Mouse (Mus musculus): ENCODE measurements around the gene Mxd3. TPM values are rescaled to one million over a fixed set of nuclear protein-coding genes. Genes with fewer than 3 reads are reported as not detected.

Gene Mxd3
- polyA plus RNA-seq (2015; fragmentation: Nextera tagmentation; extraction: Ambion mirVana), result 28.8 and 33.6 TPM in 2 replicates

DNA sequence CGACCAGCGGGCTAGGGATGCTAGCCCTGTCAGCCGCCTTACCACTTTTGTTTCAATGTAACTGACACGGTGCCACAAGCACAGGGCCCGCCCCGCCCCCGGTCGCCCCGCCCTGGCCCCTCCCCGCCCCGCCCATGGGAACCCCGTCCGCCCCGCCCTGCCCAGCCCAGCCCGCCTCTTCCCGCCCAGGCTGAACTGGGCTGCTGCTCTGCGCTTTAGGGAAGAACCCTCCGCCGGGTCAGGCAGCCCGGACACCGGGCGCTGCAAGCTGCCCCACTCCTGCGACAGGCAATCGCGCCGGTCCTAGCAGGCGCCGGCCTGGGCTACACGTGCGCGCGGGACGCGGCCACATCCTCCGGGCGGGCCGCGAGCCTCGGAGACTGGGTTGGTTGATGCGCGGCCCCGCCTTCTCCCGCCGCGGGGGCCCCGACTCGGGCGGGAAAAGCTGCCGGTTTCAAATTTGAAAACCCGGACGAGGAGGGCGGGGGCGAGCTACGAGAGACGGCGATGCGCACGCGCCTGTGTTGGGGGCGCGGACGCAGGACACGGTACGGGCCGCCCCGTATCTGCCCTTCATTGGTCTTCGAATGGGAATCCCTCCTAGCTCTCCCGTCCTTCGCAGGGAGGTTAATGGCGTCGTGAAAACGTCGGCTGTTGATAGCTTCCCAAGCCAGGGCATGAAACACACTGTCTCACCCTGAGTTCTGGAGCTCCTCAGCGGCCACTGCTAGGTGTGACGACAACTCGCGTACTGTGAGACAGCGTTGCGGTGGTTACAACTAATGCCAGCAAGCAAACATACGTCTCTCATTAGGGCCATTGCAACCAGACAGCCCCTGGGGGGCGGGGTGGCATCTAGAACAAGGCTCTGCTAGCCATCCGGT lies at the start of gene Mxd3:
TSS of gene Mxd3 (minus strand) at position 141 of the 884 bp plus-strand sequence.
- H3K4me2 ChIP-seq, result peak within 1 kb of the TSS; percentile 96
- 0 out of 2 replicates have a peak, but pooled peaks cover 13% of the 10 kb centered on the region for H3K27me3 ChIP-seq
- under 1% methylated on average over 80 of the region's 82 CpGs for WGBS (ENCODE audit: insufficient replicate concordance)
- no peaks in the 10 kb centered on the region for H3K9me3 ChIP-seq (replicated peaks)
- peaks cover 63% of the 10 kb centered on the region for H3K4me1 ChIP-seq (replicated peaks)
- peak within 1 kb of the TSS; percentile 83 for H3K4me3 ChIP-seq (replicated peaks)
- peak; percentile 89 for ATAC-seq (ENCODE audit: insufficient read depth)
- peak within 1 kb of the TSS; percentile 97 for H3K27ac ChIP-seq (replicated peaks)
- H3K9ac ChIP-seq, result peak within 1 kb of the TSS; percentile 87
- peaks cover 36% of the 10 kb centered on the region for H3K36me3 ChIP-seq (replicated peaks)

DNA sequence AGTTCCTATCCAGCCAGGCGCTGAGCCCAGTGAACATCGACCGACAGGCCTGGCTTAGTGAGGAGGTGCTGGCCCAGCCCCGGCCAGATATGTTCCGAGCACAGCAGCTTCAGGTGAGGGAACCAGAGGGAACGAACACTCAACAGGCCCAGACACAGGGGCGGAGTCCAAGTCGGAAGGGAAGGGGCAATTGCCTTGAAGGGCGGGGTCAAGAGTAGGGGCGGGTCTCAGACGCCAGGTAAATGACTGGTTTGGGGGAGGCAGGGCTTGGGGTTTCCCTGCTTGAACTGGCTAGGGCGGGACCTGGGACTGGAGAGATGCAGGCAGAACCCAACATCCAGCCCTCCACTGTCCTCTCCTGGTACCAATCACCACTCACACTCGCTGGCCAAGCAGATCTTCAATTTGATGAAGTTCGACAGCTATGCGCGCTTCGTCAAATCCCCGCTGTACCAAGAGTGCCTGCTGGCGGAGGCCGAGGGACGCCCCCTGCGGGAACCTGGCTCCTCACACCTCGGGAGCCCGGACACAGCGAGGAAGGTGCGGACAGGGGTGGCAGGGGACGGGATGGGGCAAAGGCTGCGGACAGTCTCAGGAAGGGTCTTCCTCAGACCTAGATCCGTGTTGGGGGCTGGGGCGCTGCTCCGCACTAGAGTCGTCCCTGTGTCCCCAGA lies 49.4 kb upstream of the Mxd3 start:
- 70% methylated on average over 32 of the region's 32 CpGs for WGBS (ENCODE audit: insufficient replicate concordance)
- no peaks in the 10 kb centered on the region for H3K36me3 ChIP-seq (replicated peaks)
- no peak overlapping the region for H3K9ac ChIP-seq
- no peaks in the 10 kb centered on the region for H3K4me1 ChIP-seq (replicated peaks)
- no peak for ATAC-seq (ENCODE audit: insufficient read depth)
- no peak overlapping the region for H3K27ac ChIP-seq (replicated peaks)
- H3K27me3 ChIP-seq, result 0 out of 2 replicates have a peak, but pooled peaks cover 7% of the 10 kb centered on the region
- H3K4me3 ChIP-seq (replicated peaks), result no peak overlapping the region
- no peak overlapping the region for H3K4me2 ChIP-seq
- H3K9me3 ChIP-seq (replicated peaks), result no peaks in the 10 kb centered on the region

DNA sequence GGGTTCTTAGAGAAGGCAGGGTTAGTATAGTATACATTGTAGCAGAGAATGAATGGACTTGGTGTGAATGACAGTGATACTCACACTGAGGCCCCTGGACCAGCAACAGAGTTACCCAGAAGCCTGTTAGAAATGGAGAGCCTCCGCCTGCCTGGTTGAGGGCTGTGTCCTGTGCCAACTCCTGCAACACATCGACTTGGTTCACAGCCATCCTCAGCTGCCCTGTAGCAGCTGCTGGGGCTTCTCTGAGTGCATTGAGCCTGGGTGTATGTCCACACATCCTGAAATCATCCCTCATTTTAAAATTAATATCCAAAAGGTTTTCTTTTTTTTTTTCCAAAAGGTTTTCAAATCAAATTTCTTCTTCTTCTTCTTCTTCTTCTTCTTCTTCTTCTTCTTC lies 46.3 kb upstream of the Mxd3 start:
- H3K4me2 ChIP-seq, result no peak overlapping the region
- H3K4me1 ChIP-seq (replicated peaks), result peaks cover 12% of the 10 kb centered on the region
- no peaks in the 10 kb centered on the region for H3K36me3 ChIP-seq (replicated peaks)
- H3K9ac ChIP-seq, result no peak overlapping the region
- no peak for ATAC-seq (ENCODE audit: insufficient read depth)
- no peak overlapping the region for H3K4me3 ChIP-seq (replicated peaks)
- H3K27ac ChIP-seq (replicated peaks), result no peak overlapping the region
- WGBS (ENCODE audit: insufficient replicate concordance), result 58% methylated on average over 2 of the region's 2 CpGs
- H3K27me3 ChIP-seq, result 0 out of 2 replicates have a peak, but pooled peaks cover 20% of the 10 kb centered on the region
- H3K9me3 ChIP-seq (replicated peaks), result no peaks in the 10 kb centered on the region

DNA sequence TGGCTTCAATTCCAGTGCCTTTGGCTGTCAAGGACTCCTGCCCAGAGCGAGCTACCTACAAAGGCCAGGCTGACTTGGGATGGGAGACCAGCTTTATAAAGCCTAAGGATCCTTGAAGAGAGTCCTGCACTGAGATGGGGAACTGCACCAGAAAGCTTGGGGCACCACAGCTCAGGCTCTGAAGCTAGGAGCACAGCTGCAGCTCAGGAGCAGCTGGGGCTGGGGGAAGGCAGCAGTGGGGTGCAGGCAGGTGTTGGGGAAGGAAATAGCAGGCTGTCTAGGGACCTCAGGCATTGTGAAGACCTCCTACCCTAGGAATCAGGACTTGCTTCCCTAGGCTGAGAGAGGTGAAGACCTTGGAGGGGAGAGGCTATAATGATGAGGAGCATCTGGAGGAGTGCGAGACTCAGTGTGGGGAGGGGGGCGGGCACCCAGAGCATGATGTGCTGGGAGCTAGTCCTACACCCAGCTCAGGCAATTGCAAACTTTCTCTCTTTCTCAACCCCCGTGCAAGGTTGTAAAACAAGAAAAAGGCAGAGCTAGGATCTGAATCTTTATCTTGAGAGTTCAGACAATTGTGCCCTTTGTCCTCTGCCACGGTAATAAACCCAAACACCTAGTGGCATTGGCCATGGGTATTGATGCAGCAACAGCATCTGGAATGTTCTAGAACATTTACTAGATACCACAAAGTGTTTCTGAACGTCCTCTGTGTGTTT lies 44.7 kb upstream of the Mxd3 start:
- Histone ChIP-seq H3K36me3 (replicated peaks) (no peaks in the 10 kb centered on the region), H3K27me3 (0 out of 2 replicates have a peak, but pooled peaks cover 18% of the 10 kb centered on the region), H3K9ac (no peak overlapping the region), H3K27ac (replicated peaks) (no peak overlapping the region), H3K4me1 (replicated peaks) (peaks cover 27% of the 10 kb centered on the region), H3K4me2 (no peak overlapping the region), H3K4me3 (replicated peaks) (no peak overlapping the region), H3K9me3 (replicated peaks) (no peaks in the 10 kb centered on the region)
- whole genome bisulfite sequencing (ENCODE audit: insufficient replicate concordance), result 55% methylated on average over 6 of the region's 6 CpGs
- ATAC-seq (ENCODE audit: insufficient read depth), result no peak

DNA sequence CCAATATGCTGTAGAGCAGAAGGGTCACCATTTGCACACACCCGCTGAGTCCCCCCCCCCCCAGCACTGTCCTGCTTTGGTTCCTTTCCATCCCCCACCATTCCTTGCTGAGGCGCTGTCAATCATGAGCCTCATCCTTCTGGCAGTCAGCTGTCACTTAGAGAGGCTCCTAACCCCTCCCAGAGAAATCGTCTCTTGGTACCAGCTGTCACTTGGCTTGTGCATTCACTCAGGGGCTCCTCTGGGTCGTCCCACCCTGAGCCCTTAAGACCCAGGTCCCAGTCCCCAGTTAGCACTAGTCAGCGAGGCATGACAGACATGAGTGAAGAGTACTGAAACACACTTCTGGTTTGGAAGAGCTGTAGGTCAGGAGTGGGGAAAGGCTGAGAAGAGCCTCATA lies 42.1 kb upstream of the Mxd3 start:
- WGBS (ENCODE audit: insufficient replicate concordance), result 59% methylated on average over 5 of the region's 5 CpGs

DNA sequence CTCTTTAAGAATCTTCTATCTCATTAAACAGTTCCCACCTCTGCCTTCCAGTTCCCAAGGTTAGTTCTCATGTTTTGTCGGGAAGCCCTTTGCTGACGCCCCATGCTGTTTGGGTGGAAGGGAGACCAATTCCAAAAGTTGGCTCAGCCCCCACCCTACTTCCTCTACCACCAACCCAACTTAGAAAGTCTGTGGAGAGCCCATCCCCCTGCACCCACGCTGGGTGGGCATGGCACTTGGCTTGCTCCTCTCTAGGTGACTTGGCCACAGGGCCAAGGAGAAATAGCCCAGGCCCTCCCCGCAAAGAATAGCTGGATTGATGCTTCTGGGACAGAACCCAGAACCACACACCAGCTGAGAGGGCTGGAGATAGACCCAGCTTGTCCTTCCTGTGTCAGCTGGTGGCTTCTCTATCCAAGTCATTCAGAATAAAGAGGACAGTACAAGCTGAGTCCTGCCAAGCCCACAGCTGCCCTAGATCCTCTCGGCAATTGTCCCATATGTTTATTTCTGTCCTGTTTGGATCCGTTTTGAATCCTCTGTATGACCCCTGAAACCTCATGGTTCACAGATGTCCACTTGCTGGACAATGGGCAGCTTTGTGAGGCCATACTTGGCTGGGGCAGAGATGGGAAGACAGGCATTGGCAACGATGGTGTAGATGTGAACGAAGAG lies 41.5 kb upstream of the Mxd3 start:
- peak overlapping the region; percentile 54 for H3K4me3 ChIP-seq (replicated peaks)
- no peaks in the 10 kb centered on the region for H3K9me3 ChIP-seq (replicated peaks)
- 0 out of 2 replicates have a peak, but pooled peaks cover 16% of the 10 kb centered on the region for H3K27me3 ChIP-seq
- H3K4me2 ChIP-seq, result peak overlapping the region; percentile 77
- ATAC-seq (ENCODE audit: insufficient read depth), result no peak
- no peak overlapping the region for H3K9ac ChIP-seq
- H3K36me3 ChIP-seq (replicated peaks), result no peaks in the 10 kb centered on the region
- H3K4me1 ChIP-seq (replicated peaks), result peaks cover 49% of the 10 kb centered on the region
- H3K27ac ChIP-seq (replicated peaks), result no peak overlapping the region
- WGBS (ENCODE audit: insufficient replicate concordance), result 61% methylated on average over 8 of the region's 8 CpGs

More for the DNA sequence above, 42.1 kb upstream of the Mxd3 start:
- H3K36me3 ChIP-seq (replicated peaks), result no peaks in the 10 kb centered on the region
- H3K4me2 ChIP-seq, result peak overlapping the region; percentile 36; the same call in 1 of the 2 replicates
- H3K27ac ChIP-seq (replicated peaks), result no peak overlapping the region
- H3K9ac ChIP-seq, result no peak overlapping the region
- ATAC-seq (ENCODE audit: insufficient read depth), result no peak
- no peaks in the 10 kb centered on the region for H3K9me3 ChIP-seq (replicated peaks)
- 0 out of 2 replicates have a peak, but pooled peaks cover 16% of the 10 kb centered on the region for H3K27me3 ChIP-seq
- peaks cover 46% of the 10 kb centered on the region for H3K4me1 ChIP-seq (replicated peaks)
- H3K4me3 ChIP-seq (replicated peaks), result no peak overlapping the region

DNA sequence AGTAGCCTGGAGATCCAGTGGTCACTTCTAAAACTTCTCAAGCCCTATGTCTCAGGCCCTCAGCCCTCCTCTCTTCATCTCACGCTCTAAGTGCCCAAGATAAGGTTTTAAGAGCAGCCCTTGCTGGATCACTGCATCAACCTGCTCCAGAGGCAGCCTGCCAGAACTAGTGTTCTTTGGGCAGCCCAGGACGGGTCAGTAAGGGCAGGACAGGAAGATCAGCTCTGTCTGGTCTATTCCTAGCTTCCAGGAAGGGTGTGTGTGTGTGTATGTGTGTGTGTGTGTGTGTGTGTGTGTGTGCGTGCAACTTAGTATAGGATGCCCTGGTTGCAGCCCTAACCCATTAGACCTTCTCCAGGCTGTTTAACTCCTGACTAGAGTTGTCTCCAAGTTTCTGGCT lies 40.6 kb upstream of the Mxd3 start:
- no peaks in the 10 kb centered on the region for H3K9me3 ChIP-seq (replicated peaks)
- peak overlapping the region; percentile 54 for H3K4me3 ChIP-seq (replicated peaks)
- H3K36me3 ChIP-seq (replicated peaks), result no peaks in the 10 kb centered on the region
- H3K27me3 ChIP-seq, result 0 out of 2 replicates have a peak, but pooled peaks cover 16% of the 10 kb centered on the region
- ATAC-seq (ENCODE audit: insufficient read depth), result peak; percentile 36; the same call in 1 of the 2 replicates
- H3K27ac ChIP-seq (replicated peaks), result peak overlapping the region; percentile 55
- peaks cover 49% of the 10 kb centered on the region for H3K4me1 ChIP-seq (replicated peaks)
- WGBS (ENCODE audit: insufficient replicate concordance), result 16% methylated on average over 3 of the region's 3 CpGs
- peak overlapping the region; percentile 54 for H3K9ac ChIP-seq
- peak overlapping the region; percentile 77 for H3K4me2 ChIP-seq

DNA sequence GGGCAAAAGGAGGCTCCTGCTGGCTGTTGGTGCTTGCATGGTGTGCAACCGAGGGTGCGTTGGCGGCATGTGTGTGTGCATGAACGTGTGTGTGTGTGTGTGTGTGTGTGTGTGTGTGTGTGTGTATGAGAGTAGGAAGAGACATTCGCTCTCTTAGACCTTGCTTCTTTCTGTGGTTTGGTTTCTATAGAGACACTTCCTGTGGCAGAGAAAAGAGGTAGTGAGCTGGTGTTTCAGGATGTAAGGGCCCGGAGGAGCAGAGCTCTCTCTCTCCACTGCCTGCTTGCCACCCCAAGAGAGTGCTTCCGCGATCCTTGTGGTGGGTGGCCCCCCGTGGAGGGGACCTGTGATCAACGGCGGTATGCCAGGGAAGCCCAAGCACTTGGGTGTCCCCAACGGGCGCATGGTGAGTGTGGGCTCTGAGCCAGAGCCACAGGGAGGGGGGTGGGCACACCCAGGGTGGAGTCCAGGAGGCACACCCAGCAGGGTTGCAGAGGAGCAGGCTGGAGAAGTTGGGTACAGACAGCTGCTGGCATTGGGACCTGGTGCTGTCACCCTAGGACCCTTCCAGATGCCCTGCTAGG lies 40.0 kb upstream of the Mxd3 start, which contains the start of gene Rgs14:
TSS of gene Rgs14 (plus strand) at position 202 of the 584 bp plus-strand sequence.
- H3K4me2 ChIP-seq, result peak within 1 kb of the TSS; percentile 77
- peak; percentile 84 for ATAC-seq (ENCODE audit: insufficient read depth)
- H3K9ac ChIP-seq, result peak within 1 kb of the TSS; percentile 54
- WGBS (ENCODE audit: insufficient replicate concordance), result 15% methylated on average over 13 of the region's 13 CpGs
- H3K4me3 ChIP-seq (replicated peaks), result peak within 1 kb of the TSS; percentile 54
- H3K4me1 ChIP-seq (replicated peaks), result peaks cover 49% of the 10 kb centered on the region
- peak within 1 kb of the TSS; percentile 55 for H3K27ac ChIP-seq (replicated peaks)
- 0 out of 2 replicates have a peak, but pooled peaks cover 16% of the 10 kb centered on the region for H3K27me3 ChIP-seq
- no peaks in the 10 kb centered on the region for H3K9me3 ChIP-seq (replicated peaks)
- H3K36me3 ChIP-seq (replicated peaks), result no peaks in the 10 kb centered on the region

DNA sequence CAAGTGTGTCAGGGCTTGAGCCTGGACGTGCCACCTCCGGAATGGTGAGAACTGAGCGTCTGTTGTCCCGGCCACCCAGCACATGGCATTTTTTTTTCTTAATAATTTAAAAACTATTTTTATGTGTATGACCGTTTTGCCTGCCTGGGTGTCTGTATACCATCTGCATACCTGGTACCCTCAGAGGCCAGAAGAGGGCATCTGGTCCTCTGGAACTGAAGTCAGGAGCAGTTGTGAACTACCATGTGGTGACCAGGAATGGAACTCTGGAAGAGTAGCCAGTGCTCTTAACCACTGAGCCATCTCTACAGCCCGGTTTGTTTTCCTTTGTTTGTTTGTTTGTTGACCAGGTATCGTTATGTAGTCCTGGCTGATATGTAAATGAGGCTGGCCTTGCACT lies 38.8 kb upstream of the Mxd3 start:
- no peak for ATAC-seq (ENCODE audit: insufficient read depth)
- Histone ChIP-seq H3K4me1 (replicated peaks) (peaks cover 49% of the 10 kb centered on the region), H3K4me2 (no peak overlapping the region), H3K4me3 (replicated peaks) (no peak overlapping the region), H3K9ac (no peak overlapping the region), H3K9me3 (replicated peaks) (no peaks in the 10 kb centered on the region), H3K36me3 (replicated peaks) (no peaks in the 10 kb centered on the region), H3K27me3 (0 out of 2 replicates have a peak, but pooled peaks cover 7% of the 10 kb centered on the region), H3K27ac (replicated peaks) (no peak overlapping the region)
- WGBS (ENCODE audit: insufficient replicate concordance), result 66% methylated on average over 7 of the region's 7 CpGs

Data from liver, embryonic 15.5 days (tissue).